Mouse (Mus musculus) erythroblast, embryonic 14.5 days (primary cell): Measurements from ENCODE around the gene Gm21992.

Experiments
- GATA1 ChIP-seq: IDR thresholded peaks from 2 replicates; pipeline ENCODE4 v1.6.1; 2012; ENCODE audit warnings: low read length, inconsistent platforms, mixed read lengths
- TAL1 ChIP-seq: IDR thresholded peaks from 3 replicates; pipeline ENCODE4 v1.6.1; 2012; ENCODE audit warnings: low read length, inconsistent platforms, mixed read lengths

DNA sequence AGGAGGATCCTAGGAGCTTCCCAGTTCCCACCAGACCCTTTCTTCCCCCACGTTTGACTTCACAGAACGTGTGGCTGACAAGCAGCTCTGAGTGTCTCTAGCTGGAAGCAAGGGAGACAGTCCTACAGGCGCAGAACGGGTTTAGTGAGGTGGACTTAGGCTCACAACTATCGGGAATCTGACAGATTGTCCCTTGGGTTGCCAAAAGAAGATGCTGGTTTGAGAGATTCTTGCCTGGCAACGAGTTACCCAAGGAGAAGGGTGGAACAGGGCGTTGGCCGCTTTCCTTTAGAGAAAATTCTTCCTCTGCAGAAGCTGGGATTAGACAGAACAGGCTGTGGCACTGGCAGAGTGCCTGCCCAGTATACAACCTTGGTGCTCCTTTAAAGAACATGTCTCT is 112.6 kb downstream of the Gm21992 start:
- TF ChIP-seq TAL1, result no peak
- no peak for TF ChIP-seq GATA1
